Mouse (Mus musculus): Measurements from ENCODE around the gene Spns1. TPM values are rescaled to one million over a fixed set of nuclear protein-coding genes. Genes with fewer than 3 reads are reported as not detected.

Spns1 gene
- total and polyA plus RNA-seq, 3 experiments: 36.4 to 61.7 (median 42.6) TPM

- H3K36me3 ChIP-seq (replicated peaks in 1 of 2; ENCODE audit: control insufficient read depth in 1 of 2, insufficient read depth in 1 of 2, low read length in 1 of 2): peaks cover 0 to 7% of the 10 kb centered on the region in 2 experiments
- H3K79me2 ChIP-seq (replicated peaks; ENCODE audit: control insufficient read depth, extremely low read depth, insufficient read depth, poor library complexity, severe bottlenecking): peaks cover 4% of the 10 kb centered on the region; the same call in 1 of the 2 replicates
- dilution Hi-C loops (cut with MboI; ENCODE audit: extremely low pct_ligation_motif_present, extremely low pct_unique_long_range_greater_than_20kb, low sequenced_read_pairs): no loop called here
- TF ChIP-seq BHLHE40 (IDR thresholded peaks at IDR 0.05; ENCODE audit: low read depth, low read length) (no peak), JUN (IDR thresholded peaks at IDR 0.05; ENCODE audit: insufficient read depth, low read depth, low read length) (no peak), CTCF (conservative IDR thresholded peaks at IDR 0.05 in 1 of 2, IDR thresholded peaks at IDR 0.05 in 1 of 2; ENCODE audit: low read depth in 2 of 2, low read length in 2 of 2) (no peak), NRF1 (IDR thresholded peaks at IDR 0.05; ENCODE audit: low read depth, low read length) (no peak), RAD21 (IDR thresholded peaks at IDR 0.05; ENCODE audit: low read depth, low read length) (no peak), KAT2A (IDR thresholded peaks at IDR 0.05; ENCODE audit: insufficient replicate concordance, low read length) (no peak), USF2 (conservative IDR thresholded peaks at IDR 0.05; ENCODE audit: low read depth, low read length) (no peak), GABPA (IDR thresholded peaks at IDR 0.05; ENCODE audit: insufficient replicate concordance, low read depth, low read length) (no peak), E2F4 (IDR thresholded peaks at IDR 0.05; ENCODE audit: insufficient replicate concordance, low read depth, low read length) (no peak), HCFC1 (IDR thresholded peaks at IDR 0.05; ENCODE audit: low read depth, low read length) (no peak), POLR2AphosphoS2 (IDR thresholded peaks at IDR 0.05; ENCODE audit: low read depth, low read length) (no peak), ZC3H11A (IDR thresholded peaks at IDR 0.05; ENCODE audit: low read depth, low read length) (no peak), ZNF384 (IDR thresholded peaks at IDR 0.05; ENCODE audit: low read depth, low read length) (no peak)
- H3K4me3 ChIP-seq (replicated peaks in 1 of 3; ENCODE audit: low read depth in 2 of 3, low read length in 2 of 3, poor library complexity in 1 of 3): no peak overlapping the region
- in situ Hi-C loops (cut with MboI; ENCODE audit: low pct_ligation_motif_present, low pct_unique_long_range_greater_than_20kb, low sequenced_read_pairs): loop anchor here (5.0 kb wide), 3 partner anchors 39 to 129 kb away; no protein-coding TSS in a partner anchor
- H3K4me1 ChIP-seq (ENCODE audit: control insufficient read depth in 1 of 2, insufficient read depth in 2 of 2): peaks cover 6 to 33% of the 10 kb centered on the region in 2 experiments; a peak in 2 of 4 replicates
- no peak overlapping the region for H3K9ac ChIP-seq (ENCODE audit: insufficient read depth, low read depth)
- H3K9me3 ChIP-seq (replicated peaks; ENCODE audit: low read length): no peaks in the 10 kb centered on the region
- no peaks in the 10 kb centered on the region for H3K27me3 ChIP-seq (replicated peaks)
- no peak overlapping the region for H3K27ac ChIP-seq (ENCODE audit: insufficient read depth, low read depth)
- no peak overlapping the region for H3K4me2 ChIP-seq (ENCODE audit: insufficient read depth, low read depth, poor library complexity, severe bottlenecking)
- DNase-seq (ENCODE audit: extremely low read depth): no peak
Observed at GRCm38 (mm10) chr7:126397822-126398221, 20.6 kb upstream of the Spns1 start.

GRCm38 (mm10) chr7:126397221-126397620 is 20.0 kb upstream of the Spns1 start:
- no peak for DNase-seq (ENCODE audit: extremely low read depth)
- H3K4me3 ChIP-seq (replicated peaks in 1 of 3; ENCODE audit: low read depth in 2 of 3, low read length in 2 of 3, poor library complexity in 1 of 3): peak overlapping the region; percentile 26 to 95 (median 52)
- peak overlapping the region; percentile 42 for H3K9ac ChIP-seq (ENCODE audit: insufficient read depth, low read depth)
- TF ChIP-seq EP300 (IDR thresholded peaks at IDR 0.05; ENCODE audit: low read length) (no peak), TBP (conservative IDR thresholded peaks at IDR 0.05; ENCODE audit: low read depth, low read length) (no peak), KAT2A (IDR thresholded peaks at IDR 0.05; ENCODE audit: insufficient replicate concordance, low read length) (no peak), GABPA (IDR thresholded peaks at IDR 0.05; ENCODE audit: insufficient replicate concordance, low read depth, low read length) (no peak), ETS1 (conservative IDR thresholded peaks at IDR 0.05; ENCODE audit: low read depth, low read length) (no peak), ZC3H11A (IDR thresholded peaks at IDR 0.05; ENCODE audit: low read depth, low read length) (no peak), ZMIZ1 (IDR thresholded peaks at IDR 0.05; ENCODE audit: low read depth, low read length) (no peak), RAD21 (IDR thresholded peaks at IDR 0.05; ENCODE audit: low read depth, low read length) (no peak), MAFK (IDR thresholded peaks at IDR 0.05; ENCODE audit: insufficient replicate concordance, low read length) (no peak), JUN (IDR thresholded peaks at IDR 0.05; ENCODE audit: insufficient read depth, low read depth, low read length) (no peak), CHD1 (IDR thresholded peaks at IDR 0.05; ENCODE audit: low read depth, low read length) (no peak), NRF1 (IDR thresholded peaks at IDR 0.05; ENCODE audit: low read depth, low read length) (no peak), MEF2A (IDR thresholded peaks at IDR 0.05; ENCODE audit: borderline replicate concordance, low read depth, low read length) (no peak), TCF12 (IDR thresholded peaks at IDR 0.05; ENCODE audit: low read depth, low read length) (no peak), UBTF (IDR thresholded peaks at IDR 0.05; ENCODE audit: low read depth, low read length) (no peak), POLR2AphosphoS2 (IDR thresholded peaks at IDR 0.05; ENCODE audit: low read depth, low read length) (no peak), POLR2A (IDR thresholded peaks at IDR 0.05; ENCODE audit: low read depth, low read length) (no peak), MXI1 (IDR thresholded peaks at IDR 0.05; ENCODE audit: low read depth, low read length) (no peak)
- H3K27ac ChIP-seq (ENCODE audit: insufficient read depth, low read depth): no peak overlapping the region
- peak overlapping the region; percentile 45 for H3K4me2 ChIP-seq (ENCODE audit: insufficient read depth, low read depth, poor library complexity, severe bottlenecking)
- dilution Hi-C loops (cut with MboI; ENCODE audit: extremely low pct_ligation_motif_present, extremely low pct_unique_long_range_greater_than_20kb, low sequenced_read_pairs): no loop called here
- H3K4me1 ChIP-seq (ENCODE audit: control insufficient read depth in 1 of 2, insufficient read depth in 2 of 2): peaks cover 3 to 30% of the 10 kb centered on the region in 2 experiments; a peak in 2 of 4 replicates
- no peaks in the 10 kb centered on the region for H3K9me3 ChIP-seq (replicated peaks; ENCODE audit: low read length)
- H3K36me3 ChIP-seq (replicated peaks in 1 of 2; ENCODE audit: control insufficient read depth in 1 of 2, insufficient read depth in 1 of 2, low read length in 1 of 2): peaks cover 0 to 7% of the 10 kb centered on the region in 2 experiments
- in situ Hi-C loops (cut with MboI; ENCODE audit: low pct_ligation_motif_present, low pct_unique_long_range_greater_than_20kb, low sequenced_read_pairs): loop anchor here (5.0 kb wide), 3 partner anchors 40 to 130 kb away; no protein-coding TSS in a partner anchor
- no peaks in the 10 kb centered on the region for H3K27me3 ChIP-seq (replicated peaks)
- peaks cover 4% of the 10 kb centered on the region; the same call in 1 of the 2 replicates for H3K79me2 ChIP-seq (replicated peaks; ENCODE audit: control insufficient read depth, extremely low read depth, insufficient read depth, poor library complexity, severe bottlenecking)
